Mouse (Mus musculus) liver, embryonic 14.5 days (tissue): ENCODE data around the gene Atp5g3. TPM values are rescaled to one million over a fixed set of nuclear protein-coding genes. Genes with fewer than 3 reads are reported as not detected.
"Not testable (repeated sequence)": the region's sequence is repeated elsewhere in the genome, so short reads cannot be mapped to it uniquely, and the experiment has no call there.

Source experiments
- ATAC-seq: fragments of 200-750 bp; cut with Nextera tagmentation; 2 replicates; pipeline ENCODE4 v1.8.0; 2017; ENCODE audit warnings: moderate number of reproducible peaks, mild to moderate bottlenecking, moderate library complexity; ENCODE audit not compliant: insufficient read depth
- DNase-seq, 3 experiments: peaks; one replicate each; pipeline ENCODE4 v3.0.0-alpha.2; 2012 to 2013; ENCODE audit warnings: low read depth in 3 of 3, low spot score in 3 of 3
- H3K27ac ChIP-seq: fragments of 300-500 bp; sonication (generic); 2 replicates; pipeline ENCODE4 v1.5.1; 2014; ENCODE audit warnings: moderate library complexity, mild to moderate bottlenecking, control low read depth, inconsistent platforms
- H3K27me3 ChIP-seq: fragments of 300-500 bp; sonication (generic); 2 replicates; pipeline ENCODE4 v1.6.1; 2014; ENCODE audit warnings: mild to moderate bottlenecking, low read length, moderate library complexity; ENCODE audit not compliant: control insufficient read depth, insufficient read depth
- H3K36me3 ChIP-seq: fragments of 300-500 bp; sonication (generic); replicated peaks from 2 replicates; pipeline ENCODE4 v1.6.1; 2014; ENCODE audit warnings: low read depth; ENCODE audit not compliant: control insufficient read depth, insufficient read depth
- H3K4me1 ChIP-seq, 2 experiments: fragments of 200-500 bp in 1 of 2; fragments of 300-500 bp in 1 of 2; sonication (generic) in 1 of 2; replicated peaks; 2 replicates each; pipeline ENCODE4 v1.6.1; 2012 to 2014; ENCODE audit warnings: antibody characterized with exemption in 1 of 2, inconsistent platforms in 1 of 2, low read length in 1 of 2; ENCODE audit not compliant: control insufficient read depth in 2 of 2, insufficient read depth in 2 of 2
- H3K4me2 ChIP-seq: fragments of 300-500 bp; sonication (generic); 2 replicates; pipeline ENCODE4 v1.6.1; 2014; ENCODE audit warnings: low read depth, mild to moderate bottlenecking, control low read depth, moderate library complexity
- H3K4me3 ChIP-seq, 2 experiments: fragments of 200-500 bp in 1 of 2; fragments of 300-500 bp in 1 of 2; sonication (generic) in 1 of 2; 2 replicates each; pipeline ENCODE4 v1.5.1; 2012 to 2014; ENCODE audit warnings: low read depth in 2 of 2, low read length in 2 of 2, mild to moderate bottlenecking in 2 of 2, control low read depth in 1 of 2, inconsistent platforms in 1 of 2, moderate library complexity in 1 of 2; ENCODE audit not compliant: insufficient read depth in 1 of 2
- H3K9ac ChIP-seq: fragments of 300-500 bp; sonication (generic); replicated peaks from 2 replicates; pipeline ENCODE4 v1.6.1; 2014; ENCODE audit warnings: mild to moderate bottlenecking, control low read depth, moderate library complexity
- H3K9me3 ChIP-seq: fragments of 300-500 bp; sonication (generic); 2 replicates; pipeline ENCODE4 v1.6.1; 2016; ENCODE audit warnings: low read length, mixed read lengths; ENCODE audit not compliant: control insufficient read depth
- CTCF ChIP-seq: IDR thresholded peaks from 2 replicates; pipeline ENCODE4 v1.5.1; 2016; ENCODE audit warnings: antibody characterized with exemption, low read depth, control low read depth
- EP300 ChIP-seq: IDR thresholded peaks from 2 replicates; pipeline ENCODE4 v1.6.1; 2016; ENCODE audit warnings: antibody characterized with exemption, low read depth
- WGBS: fragments of 180-500 bp; shearing (Covaris S2); extraction: QIAGEN DNeasy Blood & Tissue Kit; methylation state at CpG from one replicate; pipeline ENCODE4 v1.1.7; 2014; ENCODE audit not compliant: insufficient replicate concordance; 5-methylcytosine and 5-hydroxymethylcytosine counted together
- polyA plus RNA-seq, 2 experiments: library from polyadenylated mRNA; depleted of rRNA in 1 of 2; stranded (reverse) in 1 of 2; unstranded in 1 of 2; fragments of >200 nt; fragmentation: Nextera tagmentation in 1 of 2; extraction: Ambion mirVana in 1 of 2; gene quantifications; 2 replicates each; pipeline versions ENCODE4 v1.2.1 to v1.2.3; 2012 to 2014

Gene Atp5g3
- polyA plus RNA-seq, 2 experiments: 406 to 732 TPM

DNA sequence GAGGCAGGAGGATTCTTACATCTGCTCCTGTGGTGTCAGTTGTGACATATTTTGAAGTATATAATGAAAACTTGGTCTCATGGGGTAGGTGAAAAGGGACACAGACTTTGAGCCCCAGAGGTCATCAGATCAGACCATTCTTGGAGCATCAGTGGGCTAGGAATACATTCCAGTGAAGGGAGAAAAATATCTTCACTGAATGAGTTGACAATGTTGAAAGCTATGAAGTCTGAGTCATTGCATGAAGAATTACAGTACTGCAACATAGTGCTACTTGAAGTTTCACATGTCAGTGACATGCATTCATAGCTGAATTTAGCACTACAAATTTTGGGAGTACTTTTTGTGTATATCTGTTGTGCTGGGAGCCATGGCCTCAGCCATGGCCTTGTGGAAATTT lies 10.0 kb downstream of the Atp5g3 start:
- ATAC-seq (no peak), DNase-seq (no peak)
- no peaks in the 10 kb centered on the region for H3K9me3 ChIP-seq
- H3K4me1 ChIP-seq: peaks cover 0 to 6% of the 10 kb centered on the region in 2 experiments; a peak in 2 of 4 replicates
- no peak overlapping the region for H3K4me3 ChIP-seq
- H3K27me3 ChIP-seq: no peaks in the 10 kb centered on the region
- no peaks in the 10 kb centered on the region for H3K36me3 ChIP-seq
- H3K27ac ChIP-seq: no peak overlapping the region
- TF ChIP-seq EP300: no peak
- TF ChIP-seq CTCF: no peak
- H3K9ac ChIP-seq: no peak overlapping the region
- H3K4me2 ChIP-seq: no peak overlapping the region

DNA sequence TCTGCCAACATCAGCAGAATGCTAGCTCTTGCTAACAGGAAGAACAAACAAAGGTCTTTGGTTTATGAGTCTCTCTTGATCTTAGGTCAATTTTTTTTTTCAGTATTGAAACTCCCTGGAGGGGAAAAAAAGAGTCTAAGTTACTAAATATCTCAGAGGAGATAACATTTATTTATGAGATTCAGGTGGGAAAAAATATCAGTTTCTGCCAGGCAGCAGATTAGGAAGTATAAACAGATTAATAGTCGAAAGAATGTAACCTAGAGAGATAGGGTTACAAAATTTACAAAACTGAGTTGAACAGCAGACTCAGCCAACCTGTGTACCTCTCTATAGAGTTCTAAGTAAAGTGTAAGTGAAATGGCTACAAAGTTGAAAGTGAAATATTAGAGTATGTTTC lies 10.8 kb downstream of the Atp5g3 start:
- TF ChIP-seq CTCF (no peak), EP300 (no peak)
- Histone ChIP-seq H3K36me3 (no peaks in the 10 kb centered on the region), H3K9ac (no peak overlapping the region), H3K9me3 (no peaks in the 10 kb centered on the region), H3K27me3 (no peaks in the 10 kb centered on the region), H3K4me1 (peaks cover 0 to 6% of the 10 kb centered on the region in 2 experiments; a peak in 2 of 4 replicates), H3K27ac (no peak overlapping the region), H3K4me3 (no peak overlapping the region), H3K4me2 (no peak overlapping the region)
- ATAC-seq (no peak), DNase-seq (no peak)
- WGBS: 30% methylated on average over 1 of the region's 1 CpGs

DNA sequence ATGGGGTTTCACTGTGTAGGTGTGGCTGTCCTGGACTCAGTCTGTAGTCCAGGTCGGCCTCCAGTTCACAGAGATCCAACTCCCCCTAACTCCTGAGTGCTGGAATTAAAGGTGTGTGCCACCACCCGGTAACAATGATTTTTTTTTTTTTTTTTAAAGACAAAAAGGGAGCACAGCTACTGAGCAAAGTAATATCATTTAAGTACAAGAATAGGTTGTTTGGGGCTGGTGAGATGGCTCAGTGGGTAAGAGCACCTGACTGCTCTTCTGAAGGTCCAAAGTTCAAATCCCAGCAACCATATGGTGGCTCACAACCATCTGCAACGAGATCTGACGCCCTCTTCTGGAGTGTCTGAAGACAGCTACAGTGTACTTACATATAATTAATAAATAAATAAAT lies 14.2 kb downstream of the Atp5g3 start:
- 63% methylated on average over 4 of the region's 4 CpGs for WGBS
- not testable (repeated sequence) for DNase-seq, H3K27me3 ChIP-seq

DNA sequence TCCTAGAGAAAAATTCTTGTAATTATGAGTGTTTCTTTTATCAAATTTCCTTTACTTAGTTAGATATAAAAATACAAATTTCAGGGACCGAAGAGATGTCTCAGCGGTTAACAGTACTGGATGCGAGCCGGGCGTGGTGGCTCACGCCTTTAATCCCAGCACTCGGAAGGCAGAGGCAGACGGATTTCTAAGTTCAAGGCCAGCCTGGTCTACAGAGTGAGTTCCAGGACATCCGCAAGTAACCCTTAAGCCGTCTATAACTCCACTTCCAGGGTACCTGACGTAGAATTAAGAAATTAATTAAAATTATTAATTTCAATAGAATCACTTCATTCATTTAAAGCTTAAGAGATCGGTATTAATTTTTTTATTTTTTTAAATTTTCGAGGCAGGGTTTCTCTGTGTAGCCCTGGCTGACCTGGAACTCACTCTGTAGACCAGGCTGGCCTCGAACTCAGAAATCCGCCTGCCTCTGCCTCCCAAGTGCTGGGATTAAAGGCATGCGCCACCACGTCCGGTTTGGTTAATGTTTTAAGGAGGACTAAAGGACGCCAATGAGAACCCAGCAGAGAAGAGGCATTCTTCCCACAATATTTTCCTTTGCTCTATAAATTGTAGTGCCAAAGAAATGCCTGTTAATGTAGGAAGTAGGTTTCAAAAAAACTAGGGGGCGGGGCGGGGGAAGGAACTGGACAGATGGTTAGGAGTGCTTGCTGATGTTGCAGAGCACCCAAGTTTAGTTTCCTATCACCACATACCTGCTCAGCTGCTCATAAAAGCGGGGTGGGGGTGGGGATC lies 17.5 kb downstream of the Atp5g3 start:
- DNase-seq (no peak), ATAC-seq (no peak)
- no peak overlapping the region for H3K9ac ChIP-seq

More for the DNA sequence above, 14.2 kb downstream of the Atp5g3 start:
- not testable (repeated sequence) for H3K9ac ChIP-seq, H3K4me2 ChIP-seq, H3K4me1 ChIP-seq, H3K27ac ChIP-seq, H3K9me3 ChIP-seq, H3K36me3 ChIP-seq, ATAC-seq, H3K4me3 ChIP-seq

DNA sequence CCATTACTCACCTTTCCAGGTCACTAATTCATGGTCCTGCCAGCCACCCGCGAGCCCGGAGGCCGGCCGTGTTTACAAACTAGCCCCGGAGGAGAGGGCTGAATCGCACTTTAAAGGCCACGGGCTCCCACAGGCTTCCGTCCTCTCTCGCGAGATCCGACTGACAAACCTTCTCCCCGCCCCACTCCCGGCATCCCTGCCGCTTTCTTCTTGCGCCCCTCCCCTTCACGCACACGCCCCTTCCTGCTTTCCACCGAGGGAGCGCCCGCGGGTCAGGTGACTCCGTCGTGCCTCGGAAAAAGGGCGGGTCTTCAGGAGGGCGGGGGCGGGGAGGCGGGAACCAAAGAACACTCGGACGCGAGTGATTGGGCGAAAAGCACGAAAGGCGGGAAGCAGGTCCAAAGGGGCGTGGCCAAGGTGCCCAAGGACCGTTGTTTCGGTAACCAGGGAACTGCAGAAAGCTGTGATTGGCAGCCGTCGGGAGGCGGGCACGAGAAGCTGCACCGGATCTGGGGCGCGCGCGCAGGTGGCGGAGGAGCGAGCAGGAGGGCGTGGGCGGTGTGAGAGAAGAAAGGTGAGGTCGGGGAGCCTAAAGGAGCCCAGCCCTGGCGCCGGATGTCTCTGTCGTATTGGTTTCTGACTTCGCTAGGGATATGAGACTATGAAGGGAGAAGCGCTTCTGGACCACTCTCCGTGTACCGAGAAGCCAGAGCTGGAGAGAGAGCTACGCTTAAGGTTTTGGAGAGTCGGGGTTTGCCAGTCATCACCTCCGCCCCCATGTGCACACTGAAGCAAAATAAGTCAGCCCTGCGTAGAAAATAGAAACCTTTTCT lies 18.4 kb downstream of the Atp5g3 start, which contains the start of gene Atf2:
TSS of gene Atf2 (minus strand) at position 176 of the 833 bp plus-strand sequence.
- Histone ChIP-seq H3K9me3 (no peaks in the 10 kb centered on the region), H3K27ac (peak within 1 kb of the TSS; percentile 67), H3K4me3 (peak within 1 kb of the TSS; percentile 78 to 95), H3K36me3 (no peaks in the 10 kb centered on the region), H3K27me3 (no peaks in the 10 kb centered on the region), H3K4me2 (peak within 1 kb of the TSS; percentile 84), H3K9ac (peak within 1 kb of the TSS; percentile 84), H3K4me1 (peaks cover 4 to 8% of the 10 kb centered on the region in 2 experiments)
- 0% methylated on average over 63 of the region's 63 CpGs for WGBS
- peak; percentile 99 for DNase-seq
- TF ChIP-seq EP300 (peak; percentile 82), CTCF (no peak)
- ATAC-seq: peak; percentile 93

More for the DNA sequence above, 17.5 kb downstream of the Atp5g3 start:
- Histone ChIP-seq H3K4me1 (peaks cover 4 to 8% of the 10 kb centered on the region in 2 experiments), H3K36me3 (no peaks in the 10 kb centered on the region), H3K4me3 (peak overlapping the region; percentile 62 to 90; a peak in 3 of 4 replicates), H3K4me2 (peak overlapping the region; percentile 76), H3K27ac (no peak overlapping the region), H3K27me3 (no peaks in the 10 kb centered on the region), H3K9me3 (no peaks in the 10 kb centered on the region)
- WGBS: 50% methylated on average over 22 of the region's 22 CpGs
- TF ChIP-seq EP300 (no peak), CTCF (no peak)
